Mouse (Mus musculus): Measurements from ENCODE around the gene Zkscan3. TPM values are rescaled to one million over a fixed set of nuclear protein-coding genes. Genes with fewer than 3 reads are reported as not detected.
"Not testable (repeated sequence)": the region's sequence is repeated elsewhere in the genome, so short reads cannot be mapped to it uniquely, and the experiment has no call there.

Gene Zkscan3
- polyA plus RNA-seq, 1 experiment: 4.5 TPM

GRCm38 (mm10) chr13:21401636-21402286 lies 794 bp downstream of the Zkscan3 start:
- no peaks in the 10 kb centered on the region for H3K9me3 ChIP-seq
- peak overlapping the region; percentile 94 for H3K4me3 ChIP-seq (replicated peaks)
- H3K36me3 ChIP-seq (replicated peaks; ENCODE audit: low read length): peaks cover 45% of the 10 kb centered on the region
- TF ChIP-seq GATA1 (IDR thresholded peaks at IDR 0.05; ENCODE audit: borderline replicate concordance, low read length) (no peak), FLI1 (IDR thresholded peaks at IDR 0.05; ENCODE audit: low read length) (no peak)
- no peaks in the 10 kb centered on the region for H3K27me3 ChIP-seq (replicated peaks)
- H3K4me1 ChIP-seq: peaks cover 54% of the 10 kb centered on the region

DNA sequence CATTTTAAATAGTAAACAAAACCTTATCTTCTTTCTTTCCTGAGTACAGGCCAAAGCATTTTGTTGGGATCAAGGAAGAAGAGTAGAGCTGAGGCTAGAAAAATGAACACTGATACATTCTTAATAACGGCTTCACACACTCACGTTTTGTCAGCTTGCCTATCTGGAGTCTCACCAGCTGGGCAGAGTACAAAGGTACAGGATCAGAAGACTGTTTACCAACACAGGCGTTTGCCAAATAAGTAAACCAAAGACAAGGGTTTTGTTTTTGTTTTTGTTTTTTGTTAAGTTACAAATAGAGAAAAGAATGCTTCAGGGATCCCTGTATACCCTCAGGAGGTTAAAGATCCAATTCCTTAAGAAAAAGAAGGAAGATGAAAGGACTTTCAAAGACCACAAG lies 1.4 kb downstream of the Zkscan3 start:
- H3K36me3 ChIP-seq (replicated peaks; ENCODE audit: low read length): peaks cover 51% of the 10 kb centered on the region
- TF ChIP-seq GATA1 (IDR thresholded peaks at IDR 0.05; ENCODE audit: borderline replicate concordance, low read length) (no peak), FLI1 (IDR thresholded peaks at IDR 0.05; ENCODE audit: low read length) (no peak)
- H3K27me3 ChIP-seq (replicated peaks): no peaks in the 10 kb centered on the region
- H3K4me1 ChIP-seq: peaks cover 56% of the 10 kb centered on the region
- peak overlapping the region; percentile 94 for H3K4me3 ChIP-seq (replicated peaks)
- no peaks in the 10 kb centered on the region for H3K9me3 ChIP-seq

- TF ChIP-seq GATA1 (IDR thresholded peaks at IDR 0.05; ENCODE audit: borderline replicate concordance, low read length) (no peak), FLI1 (IDR thresholded peaks at IDR 0.05; ENCODE audit: low read length) (no peak)
- Histone ChIP-seq H3K27me3 (replicated peaks) (no peaks in the 10 kb centered on the region), H3K4me1 (peaks cover 72% of the 10 kb centered on the region), H3K36me3 (replicated peaks; ENCODE audit: low read length) (peaks cover 84% of the 10 kb centered on the region), H3K4me3 (replicated peaks) (no peak overlapping the region), H3K9me3 (peaks cover 5% of the 10 kb centered on the region)
Observed at GRCm38 (mm10) chr13:21397486-21397885, 5.1 kb downstream of the Zkscan3 start.

DNA sequence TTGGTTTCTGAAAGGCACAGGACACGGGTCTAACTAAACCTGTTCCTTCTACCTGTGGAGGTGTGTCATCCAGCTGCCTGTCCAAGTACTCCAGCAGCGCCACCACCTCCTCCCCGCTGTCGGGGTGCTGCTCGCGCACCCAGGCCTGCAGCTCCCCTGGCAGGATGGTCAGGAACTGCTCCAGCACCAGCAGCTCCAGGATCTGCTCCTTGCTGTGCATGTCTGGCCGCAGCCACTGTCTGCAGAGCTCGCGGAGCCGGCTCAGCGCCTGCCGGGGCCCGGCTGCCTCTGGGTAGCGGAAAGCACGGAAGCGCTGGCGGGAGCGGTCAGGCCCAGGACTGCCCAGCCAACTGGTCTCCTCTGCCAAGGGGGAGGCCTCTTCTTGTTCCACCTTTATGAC lies 6.5 kb downstream of the Zkscan3 start:
- Histone ChIP-seq H3K36me3 (replicated peaks; ENCODE audit: low read length) (peaks cover 95% of the 10 kb centered on the region), H3K4me1 (peaks cover 78% of the 10 kb centered on the region)
- H3K9me3 ChIP-seq; H3K4me3 ChIP-seq (replicated peaks); H3K27me3 ChIP-seq (replicated peaks): not testable (repeated sequence)

DNA sequence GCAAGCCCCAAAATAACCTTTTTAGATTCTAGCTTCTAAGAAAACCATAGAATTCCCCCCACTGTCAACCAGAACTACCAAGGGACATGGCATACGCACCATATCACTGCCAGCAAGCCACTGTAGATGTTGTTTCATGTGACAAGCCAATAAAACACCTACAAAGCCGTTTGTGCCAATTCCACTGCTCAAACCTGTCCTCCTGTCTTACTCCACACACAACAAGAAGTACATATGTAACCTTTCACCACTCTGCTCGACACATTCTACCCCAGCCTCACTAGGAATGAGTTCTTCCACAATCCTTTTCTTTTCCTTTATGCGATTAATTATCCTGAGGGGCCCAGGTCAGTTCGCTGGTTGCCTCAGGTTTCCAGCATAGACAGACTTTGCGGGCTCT lies 6.9 kb downstream of the Zkscan3 start:
- TF ChIP-seq GATA1 (IDR thresholded peaks at IDR 0.05; ENCODE audit: borderline replicate concordance, low read length) (no peak), FLI1 (IDR thresholded peaks at IDR 0.05; ENCODE audit: low read length) (no peak)
- Histone ChIP-seq H3K27me3 (replicated peaks) (no peaks in the 10 kb centered on the region), H3K4me3 (replicated peaks) (no peak overlapping the region), H3K9me3 (peaks cover 8% of the 10 kb centered on the region), H3K4me1 (peaks cover 78% of the 10 kb centered on the region), H3K36me3 (replicated peaks; ENCODE audit: low read length) (peaks cover 95% of the 10 kb centered on the region)

DNA sequence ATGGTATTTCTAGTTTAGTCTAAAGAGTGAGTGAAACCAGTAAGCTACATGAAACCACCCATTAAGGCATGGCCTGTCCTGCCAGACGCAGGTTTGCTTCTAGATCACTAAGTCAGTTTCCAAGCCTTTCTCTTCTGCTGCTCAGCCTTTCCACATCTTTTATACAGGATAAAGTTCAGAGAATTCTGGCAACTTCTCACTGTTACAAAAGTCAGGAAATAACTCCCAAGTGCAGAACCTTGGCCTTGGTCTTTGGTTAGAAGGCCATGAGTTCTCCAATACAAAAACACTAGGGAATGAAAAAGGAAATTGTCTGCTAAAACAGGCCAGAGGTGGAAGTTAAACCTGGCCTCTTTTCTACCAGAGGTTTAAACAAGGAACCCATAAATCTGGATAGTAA lies 7.3 kb downstream of the Zkscan3 start:
- H3K9me3 ChIP-seq: peaks cover 8% of the 10 kb centered on the region

GRCm38 (mm10) chr13:21377773-21378172 lies 24.8 kb downstream of the Zkscan3 start:
- no peaks in the 10 kb centered on the region for H3K27me3 ChIP-seq (replicated peaks)
- TF ChIP-seq FLI1 (IDR thresholded peaks at IDR 0.05; ENCODE audit: low read length): no peak
- TF ChIP-seq GATA1 (IDR thresholded peaks at IDR 0.05; ENCODE audit: borderline replicate concordance, low read length): no peak
- no peaks in the 10 kb centered on the region for H3K36me3 ChIP-seq (replicated peaks; ENCODE audit: low read length)

More for the DNA sequence above, 7.3 kb downstream of the Zkscan3 start:
- Histone ChIP-seq H3K36me3 (replicated peaks; ENCODE audit: low read length) (peaks cover 95% of the 10 kb centered on the region), H3K4me1 (peaks cover 78% of the 10 kb centered on the region), H3K27me3 (replicated peaks) (no peaks in the 10 kb centered on the region), H3K4me3 (replicated peaks) (no peak overlapping the region)
- no peak for TF ChIP-seq FLI1 (IDR thresholded peaks at IDR 0.05; ENCODE audit: low read length)
- no peak for TF ChIP-seq GATA1 (IDR thresholded peaks at IDR 0.05; ENCODE audit: borderline replicate concordance, low read length)

GRCm38 (mm10) chr13:21372700-21373099 lies 29.9 kb downstream of the Zkscan3 start:
- H3K4me1 ChIP-seq: peaks cover 7% of the 10 kb centered on the region; the same call in 1 of the 2 replicates
- H3K36me3 ChIP-seq (replicated peaks; ENCODE audit: low read length): peaks cover 33% of the 10 kb centered on the region
- peaks cover 1% of the 10 kb centered on the region; the same call in 1 of the 2 replicates for H3K9me3 ChIP-seq
- no peaks in the 10 kb centered on the region for H3K27me3 ChIP-seq (replicated peaks)
- no peak overlapping the region for H3K4me3 ChIP-seq (replicated peaks)
- TF ChIP-seq FLI1 (IDR thresholded peaks at IDR 0.05; ENCODE audit: low read length): no peak
- no peak for TF ChIP-seq GATA1 (IDR thresholded peaks at IDR 0.05; ENCODE audit: borderline replicate concordance, low read length)

More at GRCm38 (mm10) chr13:21377773-21378172, 24.8 kb downstream of the Zkscan3 start:
- H3K9me3 ChIP-seq: peaks cover 20% of the 10 kb centered on the region
- no peak overlapping the region for H3K4me3 ChIP-seq (replicated peaks)
- H3K4me1 ChIP-seq: no peaks in the 10 kb centered on the region

GRCm38 (mm10) chr13:21366635-21367034 lies 35.9 kb downstream of the Zkscan3 start:
- peaks cover 31% of the 10 kb centered on the region for H3K4me1 ChIP-seq
- H3K27me3 ChIP-seq (replicated peaks): no peaks in the 10 kb centered on the region
- H3K4me3 ChIP-seq (replicated peaks): no peak overlapping the region
- H3K9me3 ChIP-seq: no peaks in the 10 kb centered on the region
- TF ChIP-seq FLI1 (IDR thresholded peaks at IDR 0.05; ENCODE audit: low read length) (no peak), GATA1 (IDR thresholded peaks at IDR 0.05; ENCODE audit: borderline replicate concordance, low read length) (no peak)
- H3K36me3 ChIP-seq (replicated peaks; ENCODE audit: low read length): peaks cover 58% of the 10 kb centered on the region

DNA sequence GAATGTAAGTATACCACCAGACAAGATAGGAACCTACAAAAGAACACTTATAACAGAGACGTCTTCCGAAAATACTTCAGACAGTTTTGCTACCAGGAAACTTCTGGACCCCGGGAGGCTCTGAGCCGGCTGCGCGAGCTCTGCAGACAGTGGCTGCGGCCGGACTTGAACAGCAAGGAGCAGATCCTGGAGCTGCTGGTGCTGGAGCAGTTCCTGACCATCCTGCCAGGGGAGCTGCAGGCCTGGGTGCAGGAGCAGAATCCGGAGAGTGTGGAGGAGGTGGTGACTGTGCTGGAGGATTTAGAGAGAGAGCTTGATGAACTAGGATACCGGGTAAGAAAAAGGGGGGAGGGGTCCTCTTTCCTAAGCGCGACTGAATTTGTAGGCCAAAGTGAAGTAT lies 38.8 kb downstream of the Zkscan3 start:
- Histone ChIP-seq H3K9me3 (peaks cover 7% of the 10 kb centered on the region), H3K4me1 (peaks cover 25% of the 10 kb centered on the region), H3K36me3 (replicated peaks; ENCODE audit: low read length) (peaks cover 34% of the 10 kb centered on the region), H3K27me3 (replicated peaks) (no peaks in the 10 kb centered on the region), H3K4me3 (replicated peaks) (peak overlapping the region; percentile 50)
- TF ChIP-seq GATA1 (IDR thresholded peaks at IDR 0.05; ENCODE audit: borderline replicate concordance, low read length) (no peak), FLI1 (IDR thresholded peaks at IDR 0.05; ENCODE audit: low read length) (no peak)
